ENCODE assay signal across 8 mouse cellular contexts in genomic region chr7:98692761-98693546, GRCm38 (mm10). TPM values are rescaled to one million over a fixed set of nuclear protein-coding genes. Genes with fewer than 3 reads are reported as not detected.
DNase-seq lines count a peak whose midpoint lies in the region; ATAC-seq and TF ChIP-seq lines count a peak whose summit lies in the region.

No protein-coding gene starts in this region.

- DNase-seq in layer of hippocampus, adult 2 months (ENCODE audit: low spot score in 2 of 2) = no peak
- DNase-seq in layer of hippocampus, postnatal 14 days (ENCODE audit: low spot score in 2 of 2) = no peak
- DNase-seq in T-cell, adult 2 months (ENCODE audit: low spot score) = peak; percentile 82
- no peak for DNase-seq in cerebellum, postnatal 4 days (ENCODE audit: low spot score in 2 of 2)
- DNase-seq in cerebellum, postnatal 25 days = no peak
- DNase-seq in adrenal gland, postnatal 10 days = no peak

- no peak for TF ChIP-seq CTCF in layer of hippocampus, adult 2 months (conservative IDR thresholded peaks at IDR 0.05)

- H3K4me3 ChIP-seq in layer of hippocampus, adult 2 months = no peak overlapping the region

- peak; percentile 90 for ATAC-seq in inflammation-experienced regulatory T-cells, adult 6 months
- 0 out of 2 replicates have a peak, but pooled peaks have one; percentile 33 for ATAC-seq in monocyte, adult 5-6 weeks (replicated peaks; ENCODE audit: insufficient number of reproducible peaks, low FRiP score, low TSS enrichment, poor library complexity, severe bottlenecking)

- peak overlapping the region; percentile 36; the same call in 1 of the 2 replicates for H3K27ac ChIP-seq in layer of hippocampus, adult 2 months

RNA-seq across cellular contexts. Expression of gene Thap12, which starts 9.9 kb away (rescaled TPM):
- 10 to 100 TPM; 73.2 to 79.5 TPM for total RNA-seq in layer of hippocampus, adult 2 months (2021)
- total RNA-seq in layer of hippocampus, postnatal 14 days (2021) = 10 to 100 TPM; 72.3 to 74.9 TPM
- 10 to 100 TPM; 13.2 to 14.9 (median 13.9) TPM for polyA plus RNA-seq in inflammation-experienced regulatory T-cells, adult 6 months (2017; shearing (Covaris generic))
- total RNA-seq in monocyte, adult 5-6 weeks (2017) = 32.9 to 43.6 TPM (median 40.7 TPM) in 3 replicates
- 10 to 100 TPM; 61.3 to 62.6 TPM for total RNA-seq in adrenal gland, postnatal 10 days (2021)

RNA-seq across cellular contexts. Expression of gene Emsy, which starts 36.4 kb away (rescaled TPM):
- 10 to 100 TPM; 69.9 to 82.7 TPM for total RNA-seq in layer of hippocampus, adult 2 months (2021)
- 10 to 100 TPM; 60.9 to 63.1 TPM for total RNA-seq in layer of hippocampus, postnatal 14 days (2021)
- polyA plus RNA-seq in inflammation-experienced regulatory T-cells, adult 6 months (2017; shearing (Covaris generic)) = 10 to 100 TPM; 59.5 to 72.4 (median 63.1) TPM
- total RNA-seq in monocyte, adult 5-6 weeks (2017) = 40.2 to 72.1 TPM (median 41.5 TPM) in 3 replicates
- 10 to 100 TPM; 29.0 to 31.1 TPM for total RNA-seq in adrenal gland, postnatal 10 days (2021)
